Comparison of ENCODE assay signal across 11 mouse cellular contexts in genomic region chr4:140815996-140816917, GRCm38 (mm10). TPM values are rescaled to one million over a fixed set of nuclear protein-coding genes. Genes with fewer than 3 reads are reported as not detected.
DNase-seq lines count a peak whose midpoint lies in the region; ATAC-seq and TF ChIP-seq lines count a peak whose summit lies in the region.
"Had no signal": no experiment of that assay in that cellular context is flagged by ENCODE, and none has a peak within 500 bp of the region (broad histone marks: within the 10 kb centered on the region; RNA-seq: fewer than 3 reads in every experiment).

No protein-coding gene starts in this region.

- H3K36me3 ChIP-seq in erythroblast, embryonic 14.5 days (ENCODE audit: control insufficient read depth) = no peaks in the 10 kb centered on the region
- no peaks in the 10 kb centered on the region for H3K36me3 ChIP-seq in intestine, embryonic 14.5 days (ENCODE audit: control insufficient read depth, insufficient read depth, low read length)
- H3K36me3 ChIP-seq in lung, embryonic 14.5 days (ENCODE audit: insufficient read depth) = no peaks in the 10 kb centered on the region
- H3K36me3 ChIP-seq: embryonic facial prominence, embryonic 13.5 days had no signal

- no peak for ATAC-seq in erythroblast, adult 5-6 weeks (replicated peaks; ENCODE audit: low FRiP score, poor library complexity, severe bottlenecking)
- ATAC-seq in intestine, embryonic 14.5 days (replicated peaks; ENCODE audit: low FRiP score, low TSS enrichment, low read depth) = no peak
- no peak; the same call in 1 of the 2 replicates for ATAC-seq in lung, embryonic 14.5 days (ENCODE audit: insufficient read depth)

- no peak overlapping the region for H3K9ac ChIP-seq in intestine, embryonic 14.5 days (ENCODE audit: low read length)
- H3K9ac ChIP-seq in lung, embryonic 14.5 days = no peak overlapping the region
- H3K9ac ChIP-seq: embryonic facial prominence, embryonic 13.5 days had no signal

- peak; percentile 43 for DNase-seq in ES-CJ7 (ENCODE audit: low read depth, low spot score)
- peak; percentile 63 for DNase-seq in intestine, embryonic 14.5 days (ENCODE audit: low spot score)
- DNase-seq in lung, embryonic 14.5 days = peak; percentile 60
- no peak for DNase-seq in frontal cortex, postnatal 25 days (ENCODE audit: low spot score in 2 of 2)
- no peak for DNase-seq in spleen, adult 18-20 months
- no peak for DNase-seq in Muller cell, postnatal 12 days (ENCODE audit: inconsistent ontology term)

- no peaks in the 10 kb centered on the region for H3K9me3 ChIP-seq in erythroblast, embryonic 14.5 days (ENCODE audit: control insufficient read depth, low read length)
- no peaks in the 10 kb centered on the region for H3K9me3 ChIP-seq in intestine, embryonic 14.5 days (ENCODE audit: control insufficient read depth, low read length)
- no peaks in the 10 kb centered on the region for H3K9me3 ChIP-seq in lung, embryonic 14.5 days (ENCODE audit: low read depth, low read length)
- H3K9me3 ChIP-seq: embryonic facial prominence, embryonic 13.5 days had no signal

- WGBS in intestine, embryonic 14.5 days = 26% methylated on average over 10 of the region's 10 CpGs
- WGBS in lung, embryonic 14.5 days = 31% methylated on average over 10 of the region's 10 CpGs

- H3K27me3 ChIP-seq in erythroblast, embryonic 14.5 days (ENCODE audit: control insufficient read depth) = peaks cover 5% of the 10 kb centered on the region
- no peaks in the 10 kb centered on the region for H3K27me3 ChIP-seq in intestine, embryonic 14.5 days (replicated peaks; ENCODE audit: control insufficient read depth, insufficient read depth, low read length)
- H3K27me3 ChIP-seq in lung, embryonic 14.5 days (ENCODE audit: insufficient read depth, low read length) = no peaks in the 10 kb centered on the region
- H3K27me3 ChIP-seq: embryonic facial prominence, embryonic 13.5 days had no signal

- H3K4me3 ChIP-seq in erythroblast, embryonic 14.5 days (replicated peaks) = peak overlapping the region; percentile 46
- no peak overlapping the region for H3K4me3 ChIP-seq in intestine, embryonic 14.5 days (ENCODE audit: low read depth, low read length)
- H3K4me3 ChIP-seq in lung, embryonic 14.5 days (ENCODE audit: low read depth, low read length) = no peak overlapping the region
- H3K4me3 ChIP-seq: embryonic facial prominence, embryonic 13.5 days had no signal

- no peak overlapping the region for H3K4me2 ChIP-seq in intestine, embryonic 14.5 days (ENCODE audit: low read length)
- no peak overlapping the region for H3K4me2 ChIP-seq in lung, embryonic 14.5 days
- H3K4me2 ChIP-seq: embryonic facial prominence, embryonic 13.5 days had no signal

- peaks cover 55% of the 10 kb centered on the region for H3K4me1 ChIP-seq in erythroblast, embryonic 14.5 days (ENCODE audit: control insufficient read depth)
- peaks cover 21% of the 10 kb centered on the region for H3K4me1 ChIP-seq in intestine, embryonic 14.5 days (replicated peaks; ENCODE audit: control insufficient read depth, insufficient read depth, low read length)
- peaks cover 2% of the 10 kb centered on the region; the same call in 1 of the 2 replicates for H3K4me1 ChIP-seq in lung, embryonic 14.5 days (ENCODE audit: insufficient read depth)

- TF ChIP-seq CTCF in lung, embryonic 14.5 days (IDR thresholded peaks at IDR 0.05; ENCODE audit: low read depth) = no peak

- no peak overlapping the region for H3K27ac ChIP-seq in intestine, embryonic 14.5 days (ENCODE audit: low read depth)
- no peak overlapping the region for H3K27ac ChIP-seq in lung, embryonic 14.5 days (ENCODE audit: low read depth)
- H3K27ac ChIP-seq: embryonic facial prominence, embryonic 13.5 days had no signal

RNA-seq across cellular contexts. Expression of gene Padi3, which starts 5.8 kb away (rescaled TPM):
- polyA plus RNA-seq in erythroblast, embryonic 14.5 days (2012) = 0.02 TPM in 1 of 2 replicates, not detected in the other
- not detected in 2 replicates for total RNA-seq in erythroblast, adult 5-6 weeks (2015; ENCODE audit: low replicate concordance)
- not detected in 2 replicates for total RNA-seq in erythroblast, adult 5-6 weeks (2017; ENCODE audit: low replicate concordance)
- polyA plus RNA-seq in intestine, embryonic 14.5 days (2014; fragmentation: Nextera tagmentation; extraction: Ambion mirVana) = 0.09 TPM in 1 of 2 replicates, not detected in the other
- 0.12 and 0.14 TPM in 2 replicates for polyA plus RNA-seq in lung, embryonic 14.5 days (2014; fragmentation: Nextera tagmentation; extraction: Ambion mirVana)
- total RNA-seq: layer of hippocampus, postnatal 25 days had no signal

RNA-seq across cellular contexts. Expression of gene Padi1, which starts 29.3 kb away (rescaled TPM):
- 0.01 TPM in 1 of 2 replicates, not detected in the other for polyA plus RNA-seq in erythroblast, embryonic 14.5 days (2012)
- total RNA-seq in erythroblast, adult 5-6 weeks (2015; ENCODE audit: low replicate concordance) = not detected in 2 replicates
- not detected in 2 replicates for total RNA-seq in erythroblast, adult 5-6 weeks (2017; ENCODE audit: low replicate concordance)
- 0.16 TPM in 1 of 2 replicates, not detected in the other for polyA plus RNA-seq in intestine, embryonic 14.5 days (2014; fragmentation: Nextera tagmentation; extraction: Ambion mirVana)
- 0.04 and 0.11 TPM in 2 replicates for polyA plus RNA-seq in lung, embryonic 14.5 days (2014; fragmentation: Nextera tagmentation; extraction: Ambion mirVana)
- total RNA-seq: layer of hippocampus, postnatal 25 days had no signal

RNA-seq across cellular contexts. Expression of gene Padi4, which starts 42.2 kb away (rescaled TPM):
- 0.88 TPM in 1 of 2 replicates, not detected in the other for polyA plus RNA-seq in erythroblast, embryonic 14.5 days (2012)
- total RNA-seq in erythroblast, adult 5-6 weeks (2015; ENCODE audit: low replicate concordance) = 17.6 and 18.6 TPM in 2 replicates
- total RNA-seq in erythroblast, adult 5-6 weeks (2017; ENCODE audit: low replicate concordance) = 11.6 and 13.5 TPM in 2 replicates
- 2.2 TPM in 2 replicates for polyA plus RNA-seq in intestine, embryonic 14.5 days (2014; fragmentation: Nextera tagmentation; extraction: Ambion mirVana)
- polyA plus RNA-seq in lung, embryonic 14.5 days (2014; fragmentation: Nextera tagmentation; extraction: Ambion mirVana) = 1.8 and 2.1 TPM in 2 replicates
- total RNA-seq: CH12.LX; layer of hippocampus, postnatal 25 days had no signal
- polyA plus RNA-seq: embryonic facial prominence, embryonic 13.5 days had no signal

Comparison
In these comparisons a context has a peak if more than half of its experiments do, and no peak if none do; other contexts are left out.
1. DNase-seq: peak in ES-CJ7 (single experiment), intestine, embryonic 14.5 days (single experiment) and lung, embryonic 14.5 days (single experiment); none in frontal cortex, postnatal 25 days (0 of 2), spleen, adult 18-20 months (0 of 2) and Muller cell, postnatal 12 days (single experiment).